Comparison of ENCODE assay signal across 13 mouse cellular contexts in the genomic region with DNA sequence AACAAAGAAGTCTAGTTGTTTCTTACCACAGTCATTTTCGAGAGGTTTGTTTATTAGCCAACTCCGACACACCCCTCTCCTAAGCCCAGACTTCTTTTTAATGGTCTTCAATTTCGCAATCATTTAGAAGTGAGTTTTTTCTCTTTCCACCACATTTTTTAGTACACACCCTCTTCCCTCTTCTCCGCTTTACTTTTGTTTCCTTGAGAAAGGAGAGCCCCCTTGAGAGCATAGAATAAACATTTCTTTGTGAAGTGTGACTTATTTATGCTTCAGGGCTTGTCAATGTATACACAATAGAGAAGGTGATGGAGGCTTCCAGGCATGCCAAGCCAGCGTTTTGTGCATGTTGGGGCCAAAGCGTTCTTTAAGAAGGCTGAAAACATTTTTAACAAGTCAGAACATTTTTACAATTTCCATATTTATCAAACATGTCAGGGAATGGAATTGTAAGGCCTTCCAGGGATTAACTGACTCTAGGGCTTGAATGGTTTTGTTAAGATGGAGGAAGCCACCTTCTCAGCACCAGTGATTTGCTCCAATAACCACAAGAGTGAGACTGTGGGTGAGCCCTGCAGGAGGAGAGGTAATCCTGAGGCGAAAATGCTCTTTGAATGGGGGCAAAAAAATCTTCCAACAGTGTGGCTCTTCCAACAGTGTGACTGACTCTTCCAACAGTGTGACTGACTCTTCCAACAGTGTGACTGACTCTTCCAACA.
A peak's percentile ranks its signal among the peaks of the same experiment; 100 is the strongest.
DNase-seq lines count a peak whose midpoint lies in the region; ATAC-seq lines count a peak whose summit lies in the region.
"Had no signal": no experiment of that assay in that cellular context is flagged by ENCODE, and none has a peak within 500 bp of the region (broad histone marks: within the 10 kb centered on the region; RNA-seq: fewer than 3 reads in every experiment).

No protein-coding gene starts in this region.

- H3K27me3 ChIP-seq in heart, embryonic 12.5 days (replicated peaks), result no peaks in the 10 kb centered on the region
- no peaks in the 10 kb centered on the region for H3K27me3 ChIP-seq in midbrain, embryonic 15.5 days (replicated peaks)
- H3K27me3 ChIP-seq: intestine, embryonic 15.5 days; neural tube, embryonic 12.5 days had no signal

- DNase-seq in heart, adult 8-10 months (ENCODE audit: low spot score), result peak; percentile 3
- DNase-seq in 3134 (ENCODE audit: extremely low read depth, insufficient read length, low spot score), result peak; percentile 51
- peak; percentile 24 for DNase-seq in lung, postnatal 10 days
- no peak for DNase-seq in spleen, adult 12 weeks (ENCODE audit: low spot score)
- DNase-seq in cerebellum, postnatal 25 days, result no peak
- DNase-seq: adrenal gland, postnatal 36 days; cerebellum, adult 18-20 months; right cerebral cortex, adult 18-20 months had no signal

- no peaks in the 10 kb centered on the region for H3K9me3 ChIP-seq in heart, embryonic 12.5 days (replicated peaks)
- no peaks in the 10 kb centered on the region for H3K9me3 ChIP-seq in midbrain, embryonic 15.5 days
- H3K9me3 ChIP-seq: intestine, embryonic 15.5 days; neural tube, embryonic 12.5 days had no signal

- ATAC-seq in heart, embryonic 12.5 days (ENCODE audit: insufficient number of reproducible peaks, low FRiP score), result no peak
- 0 out of 2 replicates have a peak, but pooled peaks have one; percentile 25 for ATAC-seq in common myeloid progenitor, adult 5-6 weeks (replicated peaks; ENCODE audit: low read depth, poor library complexity, severe bottlenecking)
- no peak for ATAC-seq in midbrain, embryonic 15.5 days (replicated peaks)
- ATAC-seq: intestine, embryonic 15.5 days had no signal

- no peak overlapping the region for H3K9ac ChIP-seq in heart, embryonic 12.5 days
- H3K9ac ChIP-seq in midbrain, embryonic 15.5 days, result no peak overlapping the region
- H3K9ac ChIP-seq: intestine, embryonic 15.5 days; neural tube, embryonic 12.5 days had no signal

- H3K36me3 ChIP-seq in heart, embryonic 12.5 days, result no peaks in the 10 kb centered on the region
- H3K36me3 ChIP-seq in midbrain, embryonic 15.5 days (replicated peaks), result no peaks in the 10 kb centered on the region
- H3K36me3 ChIP-seq: intestine, embryonic 15.5 days; neural tube, embryonic 12.5 days had no signal

- peaks cover 6% of the 10 kb centered on the region for H3K4me1 ChIP-seq in heart, embryonic 12.5 days (replicated peaks)
- H3K4me1 ChIP-seq in midbrain, embryonic 15.5 days, result no peaks in the 10 kb centered on the region

- no peak overlapping the region for H3K4me2 ChIP-seq in heart, embryonic 12.5 days
- H3K4me2 ChIP-seq in midbrain, embryonic 15.5 days, result no peak overlapping the region
- H3K4me2 ChIP-seq: intestine, embryonic 15.5 days; neural tube, embryonic 12.5 days had no signal

- H3K27ac ChIP-seq in heart, embryonic 12.5 days (ENCODE audit: poor library complexity, severe bottlenecking), result no peak overlapping the region
- no peak overlapping the region for H3K27ac ChIP-seq in midbrain, embryonic 15.5 days
- H3K27ac ChIP-seq: intestine, embryonic 15.5 days; neural tube, embryonic 12.5 days had no signal

- WGBS in heart, embryonic 12.5 days, result 78% methylated on average over 7 of the region's 7 CpGs
- WGBS in midbrain, embryonic 15.5 days, result 29% methylated on average over 7 of the region's 7 CpGs

- no peak overlapping the region for H3K4me3 ChIP-seq in heart, embryonic 12.5 days
- no peak overlapping the region for H3K4me3 ChIP-seq in midbrain, embryonic 15.5 days
- H3K4me3 ChIP-seq: intestine, embryonic 15.5 days; neural tube, embryonic 12.5 days had no signal

Comparison
In these comparisons a context has a peak if more than half of its experiments do, and no peak if none do; other contexts are left out.
1. DNase-seq: peak in heart, adult 8-10 months (single experiment), 3134 (single experiment) and lung, postnatal 10 days (single experiment); none in spleen, adult 12 weeks (single experiment) and cerebellum, postnatal 25 days (0 of 2).